Mouse (Mus musculus): Measurements from ENCODE around the gene Dusp18. TPM values are rescaled to one million over a fixed set of nuclear protein-coding genes. Genes with fewer than 3 reads are reported as not detected.

The Dusp18 gene
- total and polyA plus RNA-seq, 2 experiments from 2014 or later = 23.7 to 24.1 TPM

DNA sequence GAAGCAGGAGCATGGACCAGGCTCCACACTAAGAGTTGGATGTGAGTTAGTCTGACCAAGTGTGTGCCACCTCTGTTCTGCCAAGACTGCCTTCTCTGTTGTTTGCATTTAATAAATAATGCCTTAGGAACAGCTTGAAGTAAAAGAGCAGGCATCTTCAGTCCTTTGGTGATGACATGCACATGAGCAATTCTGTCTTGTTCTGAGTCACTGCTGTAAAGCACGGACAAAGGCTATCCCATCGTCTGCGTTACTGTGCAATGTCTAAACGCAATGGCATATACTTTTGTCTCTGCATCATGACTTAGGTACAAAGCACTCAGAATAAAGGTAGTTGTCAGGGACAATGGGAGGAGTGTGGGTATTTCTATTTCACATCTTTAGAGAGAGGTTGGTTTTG, 35.3 kb upstream of the Dusp18 start:
- no peak for DNase-seq (ENCODE audit: low spot score)
- ATAC-seq (ENCODE audit: low FRiP score) = no peak
- Histone ChIP-seq H3K4me3 (ENCODE audit: low read depth, low read length) (no peak overlapping the region), H3K9me3 (ENCODE audit: low read length) (no peaks in the 10 kb centered on the region), H3K27me3 (ENCODE audit: insufficient read depth, low read length) (no peaks in the 10 kb centered on the region), H3K4me2 (ENCODE audit: low read depth, low read length, poor library complexity, severe bottlenecking) (no peak overlapping the region), H3K36me3 (ENCODE audit: insufficient read depth, low read length) (no peaks in the 10 kb centered on the region), H3K4me1 (ENCODE audit: insufficient read depth, low read length) (peaks cover 4% of the 10 kb centered on the region; the same call in 1 of the 2 replicates), H3K27ac (ENCODE audit: low read depth, low read length) (no peak overlapping the region), H3K9ac (replicated peaks; ENCODE audit: low read length, poor library complexity, severe bottlenecking) (no peak overlapping the region)
- 90% methylated on average over 4 of the region's 4 CpGs for WGBS
- TF ChIP-seq CTCF (IDR thresholded peaks at IDR 0.05) = no peak

GRCm38 (mm10) chr11:3860361-3860760, 34.7 kb upstream of the Dusp18 start:
- Histone ChIP-seq H3K9me3 (ENCODE audit: low read length) (no peaks in the 10 kb centered on the region), H3K27me3 (ENCODE audit: insufficient read depth, low read length) (no peaks in the 10 kb centered on the region), H3K27ac (ENCODE audit: low read depth, low read length) (no peak overlapping the region), H3K4me2 (ENCODE audit: low read depth, low read length, poor library complexity, severe bottlenecking) (no peak overlapping the region), H3K36me3 (ENCODE audit: insufficient read depth, low read length) (no peaks in the 10 kb centered on the region), H3K4me3 (ENCODE audit: low read depth, low read length) (no peak overlapping the region), H3K9ac (replicated peaks; ENCODE audit: low read length, poor library complexity, severe bottlenecking) (no peak overlapping the region), H3K4me1 (ENCODE audit: insufficient read depth, low read length) (peaks cover 4% of the 10 kb centered on the region; the same call in 1 of the 2 replicates)
- ATAC-seq (ENCODE audit: low FRiP score) (no peak), DNase-seq (ENCODE audit: low spot score) (no peak)
- WGBS = 80% methylated on average over 4 of the region's 4 CpGs
- no peak for TF ChIP-seq CTCF (IDR thresholded peaks at IDR 0.05)

DNA sequence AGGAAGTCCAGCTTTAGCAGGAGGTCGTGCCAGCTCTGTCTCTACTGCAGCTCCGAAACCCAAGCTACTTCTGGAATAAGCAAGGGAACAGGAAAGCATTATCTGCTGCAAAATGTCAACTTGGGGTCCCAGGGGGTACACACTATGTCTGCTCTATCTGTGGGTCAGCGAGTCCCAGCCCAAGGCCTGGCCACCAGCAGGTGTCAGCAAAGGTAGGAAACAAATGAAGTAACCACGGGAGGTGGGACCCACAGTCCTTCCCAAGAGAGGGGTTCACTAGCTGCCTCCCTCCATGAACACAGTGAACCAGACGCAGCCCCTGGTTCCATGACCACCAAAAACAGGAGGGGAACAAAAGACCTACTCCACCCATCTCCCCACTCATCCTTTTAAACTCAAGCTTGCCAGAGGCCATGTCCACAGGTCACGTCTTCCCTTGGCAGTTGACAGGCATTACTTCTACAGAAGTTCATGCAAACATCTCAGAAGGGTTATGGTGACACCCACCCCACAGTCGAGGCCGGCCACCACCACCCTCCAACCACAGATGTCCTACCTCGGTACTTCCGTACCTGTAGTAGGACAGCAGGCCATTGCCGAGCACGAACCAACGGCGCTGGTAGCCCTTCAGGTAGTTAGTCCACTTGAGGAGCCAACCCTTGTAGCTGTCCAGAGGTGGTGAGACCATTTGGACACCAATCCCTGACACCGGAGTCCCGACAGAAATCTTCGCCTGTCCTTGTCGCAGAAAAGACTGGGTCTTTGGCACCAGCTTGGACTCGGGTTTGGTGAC, 32.2 kb upstream of the Dusp18 start:
- ATAC-seq (ENCODE audit: low FRiP score) (0 out of 2 replicates have a peak, but pooled peaks have one; percentile 3), DNase-seq (ENCODE audit: low spot score) (no peak)
- H3K4me1 ChIP-seq (ENCODE audit: insufficient read depth, low read length) = peaks cover 4% of the 10 kb centered on the region; the same call in 1 of the 2 replicates
- TF ChIP-seq CTCF (IDR thresholded peaks at IDR 0.05) = no peak; the same call in 1 of the 2 replicates
- peak overlapping the region; percentile 45 for H3K4me3 ChIP-seq (ENCODE audit: low read depth, low read length)
- H3K4me2 ChIP-seq (ENCODE audit: low read depth, low read length, poor library complexity, severe bottlenecking) = peak overlapping the region; percentile 78
- H3K27me3 ChIP-seq (ENCODE audit: insufficient read depth, low read length) = no peaks in the 10 kb centered on the region
- no peaks in the 10 kb centered on the region for H3K9me3 ChIP-seq (ENCODE audit: low read length)
- no peak overlapping the region for H3K27ac ChIP-seq (ENCODE audit: low read depth, low read length)
- peak overlapping the region; percentile 59 for H3K9ac ChIP-seq (replicated peaks; ENCODE audit: low read length, poor library complexity, severe bottlenecking)
- WGBS = 80% methylated on average over 19 of the region's 19 CpGs
- H3K36me3 ChIP-seq (ENCODE audit: insufficient read depth, low read length) = no peaks in the 10 kb centered on the region

- Histone ChIP-seq H3K4me3 (ENCODE audit: low read depth, low read length) (peak within 1 kb of the TSS; percentile 45), H3K9ac (replicated peaks; ENCODE audit: low read length, poor library complexity, severe bottlenecking) (peak within 1 kb of the TSS; percentile 59), H3K9me3 (ENCODE audit: low read length) (no peaks in the 10 kb centered on the region), H3K4me1 (ENCODE audit: insufficient read depth, low read length) (peaks cover 4% of the 10 kb centered on the region; the same call in 1 of the 2 replicates), H3K4me2 (ENCODE audit: low read depth, low read length, poor library complexity, severe bottlenecking) (peak within 1 kb of the TSS; percentile 78), H3K36me3 (ENCODE audit: insufficient read depth, low read length) (no peaks in the 10 kb centered on the region), H3K27me3 (ENCODE audit: insufficient read depth, low read length) (no peaks in the 10 kb centered on the region), H3K27ac (ENCODE audit: low read depth, low read length) (0 out of 2 replicates have a peak within 1 kb of the TSS, but pooled peaks have one; percentile 32)
- ATAC-seq (ENCODE audit: low FRiP score) (peak; percentile 86), DNase-seq (ENCODE audit: low spot score) (peak; percentile 80)
- TF ChIP-seq CTCF (IDR thresholded peaks at IDR 0.05) = peak; percentile 65
- 6% methylated on average over 38 of the region's 58 CpGs for WGBS
Measured at GRCm38 (mm10) chr11:3863454-3864112, 31.5 kb upstream of the Dusp18 start, which contains the start of gene Osbp2. TSS of gene Osbp2 (minus strand) at chr11:3863903.

DNA sequence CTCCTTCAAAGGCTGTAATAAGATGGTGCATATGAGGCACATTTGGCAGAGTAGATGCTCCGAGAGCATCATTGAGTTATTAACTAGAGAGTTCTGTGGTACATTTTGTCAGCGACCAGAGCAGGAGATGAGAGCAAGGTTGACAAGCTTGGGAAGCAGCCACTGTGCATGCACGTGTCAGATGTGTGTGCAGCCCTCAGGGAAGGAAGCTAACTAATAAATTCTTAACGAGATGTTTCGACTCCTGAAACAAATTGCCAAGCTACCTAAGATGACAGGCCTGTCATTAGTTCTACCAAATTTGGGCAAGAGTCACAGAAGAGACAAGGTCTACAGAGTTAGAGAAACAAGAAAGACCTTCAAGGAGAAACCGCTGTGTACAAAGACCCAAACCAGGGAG, 30.7 kb upstream of the Dusp18 start:
- H3K27ac ChIP-seq (ENCODE audit: low read depth, low read length) = no peak overlapping the region
- H3K27me3 ChIP-seq (ENCODE audit: insufficient read depth, low read length) = no peaks in the 10 kb centered on the region
- H3K4me1 ChIP-seq (ENCODE audit: insufficient read depth, low read length) = peaks cover 4% of the 10 kb centered on the region; the same call in 1 of the 2 replicates
- H3K36me3 ChIP-seq (ENCODE audit: insufficient read depth, low read length) = no peaks in the 10 kb centered on the region
- 32% methylated on average over 6 of the region's 6 CpGs for WGBS
- H3K4me2 ChIP-seq (ENCODE audit: low read depth, low read length, poor library complexity, severe bottlenecking) = peak overlapping the region; percentile 78
- ATAC-seq (ENCODE audit: low FRiP score) (peak; percentile 53; the same call in 1 of the 2 replicates), DNase-seq (ENCODE audit: low spot score) (peak; percentile 41)
- no peak for TF ChIP-seq CTCF (IDR thresholded peaks at IDR 0.05)
- H3K9ac ChIP-seq (replicated peaks; ENCODE audit: low read length, poor library complexity, severe bottlenecking) = no peak overlapping the region
- peak overlapping the region; percentile 45 for H3K4me3 ChIP-seq (ENCODE audit: low read depth, low read length)
- no peaks in the 10 kb centered on the region for H3K9me3 ChIP-seq (ENCODE audit: low read length)

GRCm38 (mm10) chr11:3876419-3876818, 18.6 kb upstream of the Dusp18 start:
- WGBS = 84% methylated on average over 6 of the region's 6 CpGs
- Histone ChIP-seq H3K36me3 (ENCODE audit: insufficient read depth, low read length) (no peaks in the 10 kb centered on the region), H3K27me3 (ENCODE audit: insufficient read depth, low read length) (no peaks in the 10 kb centered on the region), H3K4me1 (ENCODE audit: insufficient read depth, low read length) (no peaks in the 10 kb centered on the region), H3K9me3 (ENCODE audit: low read length) (no peaks in the 10 kb centered on the region), H3K9ac (replicated peaks; ENCODE audit: low read length, poor library complexity, severe bottlenecking) (no peak overlapping the region), H3K4me3 (ENCODE audit: low read depth, low read length) (no peak overlapping the region), H3K27ac (ENCODE audit: low read depth, low read length) (no peak overlapping the region), H3K4me2 (ENCODE audit: low read depth, low read length, poor library complexity, severe bottlenecking) (no peak overlapping the region)
- no peak for ATAC-seq (ENCODE audit: low FRiP score)
- no peak for TF ChIP-seq CTCF (IDR thresholded peaks at IDR 0.05)
- DNase-seq (ENCODE audit: low spot score) = no peak

All from midbrain, postnatal 0 days (tissue).